Mouse (Mus musculus) E14TG2a.4 (cell line): ENCODE measurements around the gene Acrbp.

ENCODE experiments used
- CTCF ChIP-seq: conservative IDR thresholded peaks from 2 replicates; pipeline ENCODE4 v1.5.1; 2014; ENCODE audit warnings: low read length
- NANOG ChIP-seq: IDR thresholded peaks from 2 replicates; pipeline ENCODE4 v1.6.1; 2014; ENCODE audit warnings: borderline replicate concordance, low read length, mixed read lengths

- no peak for TF ChIP-seq CTCF
- TF ChIP-seq NANOG, result no peak
Measured at GRCm38 (mm10) chr6:125095391-125096278, 46.1 kb downstream of the Acrbp start, which contains the start of gene Chd4.
